Mouse (Mus musculus): Measurements from ENCODE around the gene Zfp683.

The Zfp683 gene

GRCm38 (mm10) chr4:134051912-134052311, 1.7 kb upstream of the Zfp683 start:
- no peak for DNase-seq (ENCODE audit: low read depth, low spot score)

GRCm38 (mm10) chr4:134052560-134052959, 1.1 kb upstream of the Zfp683 start:
- no peak for DNase-seq (ENCODE audit: low read depth, low spot score)

GRCm38 (mm10) chr4:134058166-134058715, 4.6 kb downstream of the Zfp683 start:
- DNase-seq (ENCODE audit: low read depth, low spot score), result no peak

- no peak for DNase-seq (ENCODE audit: low read depth, low spot score)
Measured at GRCm38 (mm10) chr4:134058908-134059307, 5.3 kb downstream of the Zfp683 start.

- DNase-seq (ENCODE audit: low read depth, low spot score), result no peak
Measured at GRCm38 (mm10) chr4:134060135-134060865, 6.7 kb downstream of the Zfp683 start, which contains the start of gene Crybg2. Gene Crybg2, plus strand, starts transcription at chr4:134060815.

- no peak for DNase-seq (ENCODE audit: low read depth, low spot score)
Measured at GRCm38 (mm10) chr4:134061166-134061830, 7.7 kb downstream of the Zfp683 start.

- no peak for DNase-seq (ENCODE audit: low read depth, low spot score)
Measured at GRCm38 (mm10) chr4:134061944-134062446, 8.4 kb downstream of the Zfp683 start.

GRCm38 (mm10) chr4:134062561-134062960, 8.9 kb downstream of the Zfp683 start:
- no peak for DNase-seq (ENCODE audit: low read depth, low spot score)

- no peak for DNase-seq (ENCODE audit: low read depth, low spot score)
Measured at GRCm38 (mm10) chr4:134065431-134066004, 11.9 kb downstream of the Zfp683 start.

GRCm38 (mm10) chr4:134067383-134067782, 13.7 kb downstream of the Zfp683 start:
- DNase-seq (ENCODE audit: low read depth, low spot score), result no peak

GRCm38 (mm10) chr4:134067833-134068544, 14.4 kb downstream of the Zfp683 start:
- no peak for DNase-seq (ENCODE audit: low read depth, low spot score)

- no peak for DNase-seq (ENCODE audit: low read depth, low spot score)
Measured at GRCm38 (mm10) chr4:134068793-134069580, 15.3 kb downstream of the Zfp683 start.

GRCm38 (mm10) chr4:134078694-134079093, 25.1 kb downstream of the Zfp683 start:
- DNase-seq (ENCODE audit: low read depth, low spot score), result no peak

- no peak for DNase-seq (ENCODE audit: low read depth, low spot score)
Measured at GRCm38 (mm10) chr4:134080674-134081073, 27.0 kb downstream of the Zfp683 start.

GRCm38 (mm10) chr4:134081730-134082386, 28.2 kb downstream of the Zfp683 start:
- no peak for DNase-seq (ENCODE audit: low read depth, low spot score)

GRCm38 (mm10) chr4:134082460-134082859, 28.8 kb downstream of the Zfp683 start:
- no peak for DNase-seq (ENCODE audit: low read depth, low spot score)

- DNase-seq (ENCODE audit: low read depth, low spot score), result no peak
Measured at GRCm38 (mm10) chr4:134084999-134085398, 31.4 kb downstream of the Zfp683 start.

GRCm38 (mm10) chr4:134087412-134087811, 33.8 kb downstream of the Zfp683 start:
- no peak for DNase-seq (ENCODE audit: low read depth, low spot score)

GRCm38 (mm10) chr4:134089029-134089428, 35.4 kb downstream of the Zfp683 start:
- DNase-seq (ENCODE audit: low read depth, low spot score), result no peak

- DNase-seq (ENCODE audit: low read depth, low spot score), result no peak
Measured at GRCm38 (mm10) chr4:134090521-134091224, 37.0 kb downstream of the Zfp683 start.

Measured in telencephalon, adult 2 months (tissue).